Mouse (Mus musculus): ENCODE measurements at regions not wholly inside any gene's neighbourhood (a gene's known extent, or its start where the extent isn't known, plus 50 kb on each side); places are given as distances from the start of the nearest gene placed in this dataset.

- peak; percentile 73 to 82 for DNase-seq
Observed at GRCm38 (mm10) chr1:31808074-31808473, 364.4 kb upstream of the Khdrbs2 start.

Measured in cerebellum, postnatal 14 days (tissue).